Mouse (Mus musculus) bone marrow, adult 2 months (tissue): ENCODE measurements around the gene Plekhg1.

Experiments used
- CTCF ChIP-seq: fragments of 200-500 bp; IDR thresholded peaks from 2 replicates; pipeline ENCODE4 v1.5.1; 2011; ENCODE audit warnings: low read length, control low read depth; ENCODE audit not compliant: control insufficient read depth, insufficient read depth
- POLR2A ChIP-seq: fragments of 200-500 bp; IDR thresholded peaks from 2 replicates; pipeline ENCODE4 v1.6.1; 2011; ENCODE audit warnings: low read depth, mild to moderate bottlenecking, control low read depth, low read length, borderline replicate concordance; ENCODE audit not compliant: control insufficient read depth

DNA sequence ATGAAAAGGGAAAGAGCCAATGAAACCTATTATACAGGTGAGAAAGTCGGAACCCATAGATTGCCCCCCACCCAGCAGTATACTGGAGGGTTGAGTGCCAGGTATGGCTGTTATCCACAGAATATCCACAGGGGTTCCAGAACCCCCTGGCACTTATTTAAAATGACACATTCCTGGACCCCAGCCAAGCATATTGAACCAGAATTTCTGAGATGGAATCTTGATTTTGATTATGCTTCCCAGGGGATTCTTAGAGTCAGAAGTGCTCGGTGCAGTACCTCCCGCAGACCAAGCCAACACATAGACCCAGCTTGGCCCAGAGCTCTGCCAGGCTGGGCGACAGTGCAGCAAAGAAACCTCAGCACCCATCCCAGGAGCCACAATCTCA lies 236.5 kb downstream of the Plekhg1 start:
- TF ChIP-seq POLR2A (no peak), CTCF (no peak)
